Mouse (Mus musculus): ENCODE data around the gene Plekha7.
A peak's percentile ranks its signal among the peaks of the same experiment; 100 is the strongest.

DNA sequence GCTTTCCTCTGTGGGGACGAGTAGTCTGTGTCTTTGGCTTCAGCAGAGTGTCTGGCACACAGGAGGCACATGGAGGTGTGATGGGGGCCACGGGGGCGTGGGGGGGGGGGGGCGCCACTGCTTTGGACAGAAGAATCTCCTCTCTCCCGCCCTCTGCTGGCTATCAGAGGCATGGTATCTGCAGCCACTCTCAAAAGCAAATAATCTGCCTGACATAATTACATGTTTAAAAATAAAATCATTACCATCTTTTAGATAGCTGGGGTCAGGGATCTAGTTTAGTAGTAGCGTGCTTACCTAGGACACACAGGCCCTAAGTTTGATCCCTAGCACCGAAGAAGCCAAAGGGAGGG, 60.8 kb downstream of the Plekha7 start:
- peak; percentile 61 for TF ChIP-seq CTCF (IDR thresholded peaks at IDR 0.05)
- TF ChIP-seq EP300 (IDR thresholded peaks at IDR 0.05), result no peak
